Mouse (Mus musculus) bone marrow macrophage, adult 2 months (primary cell): ENCODE data around the gene Dnhd1.

Experiments used
- CTCF ChIP-seq: IDR thresholded peaks from 2 replicates; pipeline ENCODE4 v1.5.1; 2012; ENCODE audit warnings: low read depth, mild to moderate bottlenecking, low read length, moderate library complexity
- POLR2A ChIP-seq: IDR thresholded peaks from 2 replicates; pipeline ENCODE4 v1.6.1; 2012; ENCODE audit warnings: mild to moderate bottlenecking, low read depth, low read length, borderline replicate concordance

DNA sequence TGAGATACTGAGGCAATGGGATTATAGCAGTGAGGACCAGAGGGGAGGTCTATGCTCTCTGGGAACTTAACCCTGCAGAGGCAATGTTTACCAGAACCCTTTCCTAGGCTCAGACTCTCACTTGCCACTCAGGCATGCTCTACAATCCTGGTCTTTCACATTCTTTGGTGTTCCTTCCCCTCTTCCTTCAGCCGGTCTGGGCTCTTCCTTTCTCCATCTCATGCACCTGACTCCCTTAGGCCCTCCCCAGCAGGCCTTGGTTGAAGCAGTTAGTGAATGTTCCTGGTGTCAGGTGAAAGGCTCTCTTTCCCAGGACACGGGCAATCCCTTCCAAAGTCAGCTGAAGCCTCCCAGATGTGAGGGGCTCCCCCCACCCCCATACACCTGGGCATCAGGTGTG is 10.9 kb upstream of the Dnhd1 start, which contains the start of gene Timm10b:
- no peak for TF ChIP-seq POLR2A
- TF ChIP-seq CTCF, result no peak
